Mouse (Mus musculus) central nervous system, embryonic 14 days (tissue): ENCODE measurements around the gene Slc13a4. TPM values are rescaled to one million over a fixed set of nuclear protein-coding genes. Genes with fewer than 3 reads are reported as not detected.

Experiments
- polyA plus RNA-seq: library from polyadenylated mRNA; depleted of rRNA; stranded (reverse); fragments of >200 nt; gene quantifications from 2 replicates; pipeline ENCODE4 v1.2.3, GENCODE M21; 2012; rRNA removed

Gene Slc13a4
- polyA plus RNA-seq, result 2.5 and 3.6 TPM in 2 replicates

GRCm38 (mm10) chr6:35308037-35308436, at the start of gene Slc13a4:
Slc13a4 (minus strand) TSS chr6:35308131.

DNA sequence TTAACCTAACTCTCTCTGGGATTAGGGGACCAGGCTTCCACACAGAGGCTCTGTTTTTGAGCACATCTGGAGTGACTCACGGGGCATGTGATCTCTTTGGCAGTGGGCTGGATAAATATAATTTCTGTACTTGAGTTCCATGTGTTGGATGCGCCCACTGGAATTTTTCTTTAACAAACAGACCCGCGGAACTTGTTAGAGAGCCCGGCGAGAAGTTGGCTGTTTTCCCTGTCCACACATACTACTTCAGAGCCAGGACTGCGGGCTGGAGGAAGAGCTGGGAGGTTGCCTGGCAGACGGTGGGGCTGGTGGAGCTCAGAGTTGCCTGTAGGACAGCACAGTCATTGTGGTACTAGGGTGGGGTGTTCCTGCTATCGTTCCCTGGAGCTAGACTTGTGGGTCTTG, 18.2 kb upstream of the Slc13a4 start, which contains the start of gene Fam180a:
Gene Fam180a, minus strand, starts transcription at position 31 of the 405 bp plus-strand sequence.

Other genes starting within 250 kb of the Slc13a4 start
- 24.7 and 25.5 TPM in 2 replicates for gene Cnot4, start 174.4 kb downstream of the Slc13a4 start, polyA plus RNA-seq
- 53.2 and 59.0 TPM in 2 replicates for gene Nup205, start 130.7 kb downstream of the Slc13a4 start, polyA plus RNA-seq
- gene Fam180a, start 18.0 kb upstream of the Slc13a4 start, polyA plus RNA-seq, result 0.20 and 1.2 TPM in 2 replicates
- 81.1 and 81.5 TPM in 2 replicates for gene Mtpn, start 231.8 kb upstream of the Slc13a4 start, polyA plus RNA-seq